Mouse (Mus musculus) stomach, postnatal 0 days (tissue): Measurements from ENCODE around the gene Tbl3. TPM values are rescaled to one million over a fixed set of nuclear protein-coding genes. Genes with fewer than 3 reads are reported as not detected.
"Not testable (repeated sequence)": the region's sequence is repeated elsewhere in the genome, so short reads cannot be mapped to it uniquely, and the experiment has no call there.

ENCODE experiments used
- ATAC-seq: fragments of 200-750 bp; cut with Nextera tagmentation; 2 replicates; pipeline ENCODE4 v1.8.0; 2017; ENCODE audit not compliant: low FRiP score, low TSS enrichment
- DNase-seq: peaks from one replicate; pipeline ENCODE4 v3.0.0-alpha.2; 2016; ENCODE audit warnings: low spot score
- H3K27ac ChIP-seq: fragments of 300-500 bp; sonication (generic); replicated peaks from 2 replicates; pipeline ENCODE4 v1.5.1; 2014; ENCODE audit warnings: mild to moderate bottlenecking, control low read depth
- H3K27me3 ChIP-seq: fragments of 300-500 bp; sonication (generic); 2 replicates; pipeline ENCODE4 v1.6.1; 2014; ENCODE audit warnings: low read length; ENCODE audit not compliant: control insufficient read depth, insufficient read depth
- H3K36me3 ChIP-seq: fragments of 300-500 bp; sonication (generic); 2 replicates; pipeline ENCODE4 v1.6.1; 2014; ENCODE audit warnings: low read length, mixed read lengths; ENCODE audit not compliant: control insufficient read depth, insufficient read depth
- H3K4me1 ChIP-seq: fragments of 300-500 bp; sonication (generic); replicated peaks from 2 replicates; pipeline ENCODE4 v1.6.1; 2014; ENCODE audit warnings: antibody characterized with exemption; ENCODE audit not compliant: control insufficient read depth, insufficient read depth
- H3K4me2 ChIP-seq: fragments of 300-500 bp; sonication (generic); replicated peaks from 2 replicates; pipeline ENCODE4 v1.6.1; 2014; ENCODE audit warnings: low read depth, mild to moderate bottlenecking, control low read depth, moderate library complexity
- H3K4me3 ChIP-seq: fragments of 300-500 bp; sonication (generic); 2 replicates; pipeline ENCODE4 v1.5.1; 2014; ENCODE audit warnings: low read depth, low read length, control low read depth
- H3K9ac ChIP-seq: fragments of 300-500 bp; sonication (generic); 2 replicates; pipeline ENCODE4 v1.6.1; 2014; ENCODE audit warnings: mild to moderate bottlenecking, low read length, control low read depth, mixed read lengths
- H3K9me3 ChIP-seq: fragments of 300-500 bp; sonication (generic); 2 replicates; pipeline ENCODE4 v1.6.1; 2016; ENCODE audit warnings: low read length; ENCODE audit not compliant: control insufficient read depth
- CTCF ChIP-seq: IDR thresholded peaks from 2 replicates; pipeline ENCODE4 v1.5.1; 2016; ENCODE audit warnings: antibody characterized with exemption, low read depth, mild to moderate bottlenecking, moderate library complexity
- EP300 ChIP-seq: optimal IDR thresholded peaks from 2 replicates; pipeline ENCODE3; 2016; ENCODE audit warnings: antibody characterized with exemption
- WGBS: fragments of 180-500 bp; shearing (Covaris S2); extraction: QIAGEN DNeasy Blood & Tissue Kit; methylation state at CpG from one replicate; pipeline ENCODE4 v1.1.7; 2014; 5-methylcytosine and 5-hydroxymethylcytosine counted together
- polyA plus RNA-seq: library from polyadenylated mRNA; unstranded; fragments of >200 nt; fragmentation: Nextera tagmentation; extraction: Ambion mirVana; gene quantifications from 2 replicates; pipeline ENCODE4 v1.2.1, GENCODE M21; 2015

Tbl3 gene
- polyA plus RNA-seq, 1 experiment from 2014 or later, result 33.7 TPM

- Histone ChIP-seq H3K9ac (no peak overlapping the region), H3K4me2 (no peak overlapping the region), H3K9me3 (no peaks in the 10 kb centered on the region), H3K27me3 (no peaks in the 10 kb centered on the region), H3K36me3 (no peaks in the 10 kb centered on the region), H3K4me3 (no peak overlapping the region), H3K27ac (no peak overlapping the region), H3K4me1 (peaks cover 3% of the 10 kb centered on the region; the same call in 1 of the 2 replicates)
- no peak for TF ChIP-seq EP300
- TF ChIP-seq CTCF, result peak; percentile 85
- peak; percentile 84 for DNase-seq
- ATAC-seq, result peak; percentile 68
- 9% methylated on average over 6 of the region's 6 CpGs for WGBS
Measured at GRCm38 (mm10) chr17:24667416-24667815, 40.0 kb downstream of the Tbl3 start.

DNA sequence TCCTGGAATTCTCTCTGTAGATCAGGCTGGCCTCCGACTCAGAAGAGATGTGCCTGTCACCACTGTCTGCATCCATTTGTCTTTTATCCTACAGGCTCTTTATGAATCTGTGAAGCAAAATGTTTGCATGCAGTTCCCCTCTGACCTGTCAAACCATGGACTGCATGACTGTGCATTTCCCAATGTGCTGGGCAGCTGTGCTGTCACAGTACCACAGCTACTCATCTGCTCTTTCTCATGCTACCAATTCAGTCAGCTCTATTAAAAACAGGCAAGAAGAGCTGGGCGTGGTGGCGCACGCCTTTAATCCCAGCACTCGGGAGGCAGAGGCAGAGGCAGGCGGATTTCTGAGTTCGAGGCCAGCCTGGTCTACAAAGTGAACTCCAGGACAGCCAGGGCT lies 40.4 kb downstream of the Tbl3 start:
- H3K4me3 ChIP-seq, DNase-seq: not testable (repeated sequence)

DNA sequence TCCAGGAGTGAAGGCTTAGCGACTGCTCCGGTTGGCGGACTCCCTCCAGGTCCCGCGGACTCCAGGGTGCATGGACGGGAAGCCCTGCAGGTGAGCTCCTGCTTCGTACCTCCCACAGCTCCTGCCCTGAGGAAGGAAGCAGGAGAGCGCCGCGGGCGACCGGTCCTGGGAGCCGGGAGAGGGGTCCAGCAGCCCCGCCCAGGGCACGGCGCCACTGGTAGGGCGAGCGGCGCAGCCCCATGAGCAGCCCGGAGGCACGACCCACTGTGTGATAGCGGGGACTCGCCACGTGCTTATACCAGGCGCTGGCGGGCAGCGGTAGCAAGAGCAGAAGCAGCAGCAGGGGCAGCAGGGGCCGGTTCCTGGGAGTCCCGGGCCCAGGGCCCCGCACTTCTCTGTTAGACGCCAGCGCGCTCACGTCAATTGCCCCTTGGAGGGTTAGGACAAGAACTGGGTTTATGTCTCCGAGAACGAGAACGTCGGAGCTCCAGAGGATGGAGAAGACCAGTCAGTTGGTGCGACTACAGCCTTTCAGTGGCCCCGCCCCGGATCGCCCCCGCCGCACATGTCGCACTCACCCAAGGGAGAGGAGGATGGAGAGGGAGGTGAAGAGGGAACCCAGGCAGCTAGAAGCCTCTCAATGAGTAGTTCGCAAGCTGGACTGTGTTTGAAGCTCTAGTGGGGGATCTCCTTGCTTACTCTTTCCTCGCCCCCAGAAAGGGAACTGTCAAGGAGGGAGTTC lies 49.3 kb downstream of the Tbl3 start, which contains the start of gene Npw:
Gene Npw (minus strand): TSS at position 441 of the 742 bp plus-strand sequence.
- peak within 1 kb of the TSS; percentile 59 for H3K9ac ChIP-seq
- no peaks in the 10 kb centered on the region for H3K36me3 ChIP-seq
- ATAC-seq, result peak; percentile 41
- no peaks in the 10 kb centered on the region; the same call in 1 of the 2 replicates for H3K27me3 ChIP-seq
- H3K27ac ChIP-seq, result no peak within 1 kb of the TSS
- no peak for TF ChIP-seq CTCF
- no peak for TF ChIP-seq EP300
- no peaks in the 10 kb centered on the region for H3K9me3 ChIP-seq
- peak; percentile 66 for DNase-seq
- H3K4me2 ChIP-seq, result peak within 1 kb of the TSS; percentile 69
- H3K4me1 ChIP-seq, result peaks cover 6% of the 10 kb centered on the region; the same call in 1 of the 2 replicates
- WGBS, result 1% methylated on average over 44 of the region's 47 CpGs
- peak within 1 kb of the TSS; percentile 36 for H3K4me3 ChIP-seq

More for the DNA sequence above, 40.4 kb downstream of the Tbl3 start:
- H3K4me1 ChIP-seq, ATAC-seq, H3K9me3 ChIP-seq, H3K27ac ChIP-seq, H3K36me3 ChIP-seq, H3K4me2 ChIP-seq, H3K9ac ChIP-seq, H3K27me3 ChIP-seq: not testable (repeated sequence)
- 59% methylated on average over 7 of the region's 7 CpGs for WGBS

- no peak for DNase-seq
- Histone ChIP-seq H3K4me2 (no peak overlapping the region), H3K9ac (no peak overlapping the region), H3K27me3 (no peaks in the 10 kb centered on the region; the same call in 1 of the 2 replicates), H3K27ac (no peak overlapping the region), H3K4me1 (peaks cover 6% of the 10 kb centered on the region; the same call in 1 of the 2 replicates), H3K36me3 (no peaks in the 10 kb centered on the region), H3K4me3 (no peak overlapping the region), H3K9me3 (no peaks in the 10 kb centered on the region)
- TF ChIP-seq EP300, result no peak
- TF ChIP-seq CTCF, result no peak
- no peak for ATAC-seq
- WGBS, result 71% methylated on average over 4 of the region's 4 CpGs
Measured at GRCm38 (mm10) chr17:24654969-24655368, 52.5 kb downstream of the Tbl3 start.

DNA sequence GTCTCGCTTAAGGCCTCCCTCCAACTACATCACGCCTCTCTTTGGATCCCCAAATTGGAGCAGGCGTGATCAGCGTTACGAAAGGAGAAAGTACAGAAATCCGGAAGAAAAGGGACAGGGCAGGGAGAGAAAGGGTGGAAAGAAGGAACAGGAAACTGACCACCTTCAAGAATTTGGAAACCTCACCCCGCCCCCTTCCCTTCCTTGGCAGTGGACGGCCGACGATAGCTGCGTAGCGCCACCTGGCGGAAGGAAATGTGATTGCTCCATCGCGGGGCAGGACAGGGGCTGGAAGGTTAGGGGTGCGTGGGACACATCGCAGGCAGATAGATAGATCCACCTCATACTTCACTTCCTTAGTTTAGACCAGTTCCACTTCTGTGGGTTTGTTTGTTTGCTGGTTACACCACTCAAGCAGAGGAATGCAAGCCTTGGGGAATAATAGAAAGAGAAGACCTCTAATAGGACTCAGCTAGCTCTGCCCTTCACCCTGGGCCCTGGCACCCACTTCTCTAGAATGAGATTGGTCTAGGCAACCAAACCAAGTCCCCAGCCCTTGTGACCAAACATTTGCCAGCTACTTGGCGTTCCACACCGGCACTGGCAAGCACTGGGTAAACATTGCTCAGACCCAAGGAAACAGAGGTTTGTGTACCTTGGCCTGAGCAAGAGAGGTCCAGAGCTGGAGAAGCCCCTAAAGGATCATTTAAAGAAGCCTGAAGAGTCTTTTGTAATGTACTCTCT lies 53.3 kb downstream of the Tbl3 start:
- no peaks in the 10 kb centered on the region; the same call in 1 of the 2 replicates for H3K27me3 ChIP-seq
- H3K9ac ChIP-seq, result no peak overlapping the region
- no peak overlapping the region; the same call in 1 of the 2 replicates for H3K27ac ChIP-seq
- H3K36me3 ChIP-seq, result no peaks in the 10 kb centered on the region
- TF ChIP-seq CTCF (peak; percentile 99), EP300 (no peak)
- peak; percentile 87 for DNase-seq
- peak overlapping the region; percentile 56 for H3K4me2 ChIP-seq
- H3K4me1 ChIP-seq, result peaks cover 6% of the 10 kb centered on the region; the same call in 1 of the 2 replicates
- peak overlapping the region; percentile 21; the same call in 1 of the 2 replicates for H3K4me3 ChIP-seq
- WGBS, result 3% methylated on average over 19 of the region's 19 CpGs
- H3K9me3 ChIP-seq, result no peaks in the 10 kb centered on the region
- peak; percentile 68 for ATAC-seq
